Mouse (Mus musculus): ENCODE data around the gene Nthl1.

Nthl1 gene

GRCm38 (mm10) chr17:24632167-24632812 lies at the start of gene Nthl1, which contains the start of gene Tsc2:
TSS of gene Nthl1 (plus strand) at chr17:24632680.
TSS of gene Tsc2 (minus strand) at chr17:24632630.
- peak; percentile 82 to 83 for DNase-seq

- no peak for DNase-seq
These were observed 48.6 kb upstream of the Nthl1 start for GRCm38 (mm10) chr17:24583599-24584460.

GRCm38 (mm10) chr17:24584520-24584919 lies 48.0 kb upstream of the Nthl1 start:
- DNase-seq = no peak

- DNase-seq = no peak
These were observed 45.9 kb upstream of the Nthl1 start for GRCm38 (mm10) chr17:24586532-24586931.

- DNase-seq = no peak
These were observed 41.5 kb upstream of the Nthl1 start for GRCm38 (mm10) chr17:24590943-24591342.

GRCm38 (mm10) chr17:24591695-24592094 lies 40.8 kb upstream of the Nthl1 start:
- DNase-seq = no peak

GRCm38 (mm10) chr17:24593248-24593647 lies 39.2 kb upstream of the Nthl1 start:
- DNase-seq = no peak

- DNase-seq = no peak
These were observed 38.2 kb upstream of the Nthl1 start for GRCm38 (mm10) chr17:24593992-24594890.

- DNase-seq = no peak
These were observed 37.1 kb upstream of the Nthl1 start for GRCm38 (mm10) chr17:24595126-24596072.

- no peak for DNase-seq
These were observed 36.4 kb upstream of the Nthl1 start for GRCm38 (mm10) chr17:24596073-24596466.

GRCm38 (mm10) chr17:24596471-24597183 lies 35.9 kb upstream of the Nthl1 start:
- DNase-seq = no peak

- DNase-seq = no peak
These were observed 34.5 kb upstream of the Nthl1 start for GRCm38 (mm10) chr17:24597989-24598388.

GRCm38 (mm10) chr17:24600502-24600901 lies 32.0 kb upstream of the Nthl1 start:
- DNase-seq = no peak

GRCm38 (mm10) chr17:24603961-24604360 lies 28.5 kb upstream of the Nthl1 start:
- no peak for DNase-seq

- DNase-seq = no peak
These were observed 27.9 kb upstream of the Nthl1 start for GRCm38 (mm10) chr17:24604557-24604956.

- DNase-seq = no peak
These were observed 24.1 kb upstream of the Nthl1 start for GRCm38 (mm10) chr17:24608370-24608769.

GRCm38 (mm10) chr17:24608874-24609273 lies 23.6 kb upstream of the Nthl1 start:
- no peak for DNase-seq

- no peak for DNase-seq
These were observed 21.8 kb upstream of the Nthl1 start for GRCm38 (mm10) chr17:24610711-24611110.

- DNase-seq = no peak
These were observed 14.8 kb upstream of the Nthl1 start for GRCm38 (mm10) chr17:24617561-24618194.

GRCm38 (mm10) chr17:24625472-24625871 lies 7.0 kb upstream of the Nthl1 start:
- no peak for DNase-seq

GRCm38 (mm10) chr17:24628646-24629045 lies 3.8 kb upstream of the Nthl1 start:
- peak; percentile 86 to 89 for DNase-seq
